Comparison of ENCODE assay signal across 7 mouse cellular contexts in genomic region chr10:67535972-67536371, GRCm38 (mm10). TPM values are rescaled to one million over a fixed set of nuclear protein-coding genes. Genes with fewer than 3 reads are reported as not detected.
DNase-seq lines count a peak whose midpoint lies in the region; ATAC-seq lines count a peak whose summit lies in the region.

No protein-coding gene starts in this region.

- H3K27ac ChIP-seq in intestine, embryonic 15.5 days, result no peak overlapping the region
- H3K27ac ChIP-seq in limb, embryonic 15.5 days, result no peak overlapping the region
- H3K27ac ChIP-seq in midbrain, embryonic 15.5 days, result no peak overlapping the region

- H3K9me3 ChIP-seq in intestine, embryonic 15.5 days, result no peaks in the 10 kb centered on the region
- H3K9me3 ChIP-seq in limb, embryonic 15.5 days, result no peaks in the 10 kb centered on the region
- no peaks in the 10 kb centered on the region for H3K9me3 ChIP-seq in midbrain, embryonic 15.5 days

- peak; percentile 50 for DNase-seq in adrenal gland, adult 8-10 months
- peak; percentile 82 for DNase-seq in embryo, embryonic 10 days (ENCODE audit: low spot score)
- DNase-seq in gastrocnemius, postnatal 36 days, result peak; percentile 68 to 71
- DNase-seq in spleen, adult 18-20 months, result peak; percentile 66 to 82

- H3K27me3 ChIP-seq in intestine, embryonic 15.5 days (replicated peaks), result peaks cover 60% of the 10 kb centered on the region
- peaks cover 81% of the 10 kb centered on the region for H3K27me3 ChIP-seq in limb, embryonic 15.5 days
- peaks cover 82% of the 10 kb centered on the region for H3K27me3 ChIP-seq in midbrain, embryonic 15.5 days (replicated peaks)

- 0 out of 2 replicates have a peak overlapping the region, but pooled peaks have one; percentile 31 for H3K9ac ChIP-seq in intestine, embryonic 15.5 days
- H3K9ac ChIP-seq in limb, embryonic 15.5 days, result 0 out of 2 replicates have a peak overlapping the region, but pooled peaks have one; percentile 15
- peak overlapping the region; percentile 31; the same call in 1 of the 2 replicates for H3K9ac ChIP-seq in midbrain, embryonic 15.5 days

- H3K4me1 ChIP-seq in intestine, embryonic 15.5 days (replicated peaks), result peaks cover 33% of the 10 kb centered on the region
- H3K4me1 ChIP-seq in limb, embryonic 15.5 days, result peaks cover 46% of the 10 kb centered on the region
- peaks cover 53% of the 10 kb centered on the region for H3K4me1 ChIP-seq in midbrain, embryonic 15.5 days

- peak overlapping the region; percentile 67 for H3K4me3 ChIP-seq in intestine, embryonic 15.5 days (replicated peaks)
- peak overlapping the region; percentile 70 for H3K4me3 ChIP-seq in limb, embryonic 15.5 days
- peak overlapping the region; percentile 51 for H3K4me3 ChIP-seq in midbrain, embryonic 15.5 days

- intact Hi-C loops in gastrocnemius, postnatal 36 days (cut with DNase I), result loop anchor here (2.0 to 10.0 kb wide), 3 partner anchors 193 to 323 kb away; no protein-coding TSS in a partner anchor

- under 1% methylated on average over 35 of the region's 35 CpGs for WGBS in intestine, embryonic 15.5 days
- WGBS in limb, embryonic 15.5 days, result under 1% methylated on average over 35 of the region's 35 CpGs
- WGBS in midbrain, embryonic 15.5 days, result 0% methylated on average over 35 of the region's 35 CpGs

- H3K36me3 ChIP-seq in intestine, embryonic 15.5 days, result no peaks in the 10 kb centered on the region
- H3K36me3 ChIP-seq in limb, embryonic 15.5 days, result no peaks in the 10 kb centered on the region
- H3K36me3 ChIP-seq in midbrain, embryonic 15.5 days (replicated peaks), result no peaks in the 10 kb centered on the region

- peak overlapping the region; percentile 98 for H3K4me2 ChIP-seq in intestine, embryonic 15.5 days (replicated peaks)
- H3K4me2 ChIP-seq in limb, embryonic 15.5 days, result peak overlapping the region; percentile 98
- H3K4me2 ChIP-seq in midbrain, embryonic 15.5 days, result peak overlapping the region; percentile 88

- peak; percentile 42 for ATAC-seq in intestine, embryonic 15.5 days
- ATAC-seq in limb, embryonic 15.5 days (ENCODE audit: insufficient number of reproducible peaks, low FRiP score, low TSS enrichment, low read depth), result no peak
- peak; percentile 31 for ATAC-seq in midbrain, embryonic 15.5 days (replicated peaks)

RNA-seq across cellular contexts. Expression of gene Egr2, which starts 0.7 kb away (rescaled TPM):
- total RNA-seq in adrenal gland, adult 8-10 months (2022), result 1 to 10 TPM in 3 of 4 experiments, under 1 TPM in 1; 0.35 to 1.3 (median 1.2) TPM
- under 1 TPM; 0.84 to 0.86 TPM for total RNA-seq in gastrocnemius, postnatal 36 days (2021)
- 0.26 and 0.33 TPM in 2 replicates for polyA plus RNA-seq in intestine, embryonic 15.5 days (2015; fragmentation: Nextera tagmentation; extraction: Ambion mirVana)
- polyA plus RNA-seq in limb, embryonic 15.5 days (2015; fragmentation: Nextera tagmentation; extraction: Ambion mirVana), result 2.5 and 3.3 TPM in 2 replicates
- polyA plus RNA-seq in midbrain, embryonic 15.5 days (2015; fragmentation: Nextera tagmentation; extraction: Ambion mirVana), result 0.29 and 0.72 TPM in 2 replicates

RNA-seq across cellular contexts. Expression of gene Ado, which starts 12.8 kb away (rescaled TPM):
- 10 to 100 TPM; 23.9 to 30.6 (median 25.5) TPM for total RNA-seq in adrenal gland, adult 8-10 months (2022)
- 10 to 100 TPM; 25.9 to 26.0 TPM for total RNA-seq in gastrocnemius, postnatal 36 days (2021)
- 50.9 and 54.6 TPM in 2 replicates for polyA plus RNA-seq in intestine, embryonic 15.5 days (2015; fragmentation: Nextera tagmentation; extraction: Ambion mirVana)
- polyA plus RNA-seq in limb, embryonic 15.5 days (2015; fragmentation: Nextera tagmentation; extraction: Ambion mirVana), result 58.5 and 60.4 TPM in 2 replicates
- polyA plus RNA-seq in midbrain, embryonic 15.5 days (2015; fragmentation: Nextera tagmentation; extraction: Ambion mirVana), result 73.8 and 76.5 TPM in 2 replicates
